8 mouse cellular contexts compared by ENCODE assay signal in genomic region chr8:83895894-83896293, GRCm38 (mm10). TPM values are rescaled to one million over a fixed set of nuclear protein-coding genes. Genes with fewer than 3 reads are reported as not detected.
A peak's percentile ranks its signal among the peaks of the same experiment; 100 is the strongest.
DNase-seq lines count a peak whose midpoint lies in the region; ATAC-seq and TF ChIP-seq lines count a peak whose summit lies in the region.

No protein-coding gene starts in this region.

- ATAC-seq in forebrain, embryonic 15.5 days (replicated peaks) = no peak

- 2% methylated on average over 5 of the region's 5 CpGs for WGBS in forebrain, embryonic 10.5 days
- 5% methylated on average over 5 of the region's 5 CpGs for WGBS in forebrain, embryonic 15.5 days
- WGBS in olfactory bulb, adult 2 months = 8% methylated on average over 5 of the region's 5 CpGs

- no peak overlapping the region for H3K4me3 ChIP-seq in forebrain, embryonic 10.5 days
- H3K4me3 ChIP-seq in forebrain, embryonic 15.5 days = no peak overlapping the region
- H3K4me3 ChIP-seq in olfactory bulb, adult 2 months (ENCODE audit: insufficient read depth, low read depth, low read length) = no peak overlapping the region

- peak; percentile 37; the same call in 1 of the 2 replicates for TF ChIP-seq CTCF in olfactory bulb, adult 2 months (IDR thresholded peaks at IDR 0.05; ENCODE audit: insufficient read depth, low read depth, low read length)

- no peaks in the 10 kb centered on the region for H3K9me3 ChIP-seq in forebrain, embryonic 10.5 days
- H3K9me3 ChIP-seq in forebrain, embryonic 15.5 days = no peaks in the 10 kb centered on the region

- peak; percentile 52 for DNase-seq in forebrain, embryonic 10.5 days (ENCODE audit: extremely low spot score, low spot score)
- peak; percentile 28 for DNase-seq in ovary, postnatal 14 days (ENCODE audit: low spot score)
- no peak for DNase-seq in ovary, adult 18-20 months (ENCODE audit: low spot score)
- DNase-seq in cerebellum, postnatal 10 days = peak; percentile 73 to 81
- peak; percentile 48 to 56 for DNase-seq in kidney, postnatal 25 days
- no peak for DNase-seq in layer of hippocampus, adult 9-10 months (ENCODE audit: low spot score)

- no peaks in the 10 kb centered on the region for H3K36me3 ChIP-seq in forebrain, embryonic 10.5 days (replicated peaks)
- no peaks in the 10 kb centered on the region for H3K36me3 ChIP-seq in forebrain, embryonic 15.5 days

- H3K27ac ChIP-seq in forebrain, embryonic 10.5 days = no peak overlapping the region
- H3K27ac ChIP-seq in forebrain, embryonic 15.5 days (replicated peaks) = no peak overlapping the region
- H3K27ac ChIP-seq in olfactory bulb, adult 2 months (ENCODE audit: insufficient read depth, low read depth, low read length) = no peak overlapping the region

- H3K4me1 ChIP-seq in forebrain, embryonic 10.5 days = peaks cover 34% of the 10 kb centered on the region
- H3K4me1 ChIP-seq in forebrain, embryonic 15.5 days = peaks cover 23% of the 10 kb centered on the region
- peaks cover 4% of the 10 kb centered on the region; the same call in 1 of the 2 replicates for H3K4me1 ChIP-seq in olfactory bulb, adult 2 months (ENCODE audit: control insufficient read depth, insufficient read depth, low read length)

- peaks cover 72% of the 10 kb centered on the region for H3K27me3 ChIP-seq in forebrain, embryonic 10.5 days (ENCODE audit: poor library complexity, severe bottlenecking)
- H3K27me3 ChIP-seq in forebrain, embryonic 15.5 days = 0 out of 2 replicates have a peak, but pooled peaks cover 6% of the 10 kb centered on the region

- no peak overlapping the region for H3K9ac ChIP-seq in forebrain, embryonic 15.5 days (replicated peaks)

- TF ChIP-seq POLR2A in olfactory bulb, adult 2 months (IDR thresholded peaks at IDR 0.05; ENCODE audit: insufficient read depth, low read depth, low read length) = no peak

- no peak overlapping the region for H3K4me2 ChIP-seq in forebrain, embryonic 15.5 days (replicated peaks)

RNA-seq across cellular contexts. Expression of gene Adgrl1, which starts 4.0 kb away (rescaled TPM):
- polyA plus RNA-seq in forebrain, embryonic 10.5 days (2016; fragmentation: Nextera tagmentation; extraction: Ambion mirVana) = 11.1 and 12.5 TPM in 2 replicates
- polyA plus RNA-seq in forebrain, embryonic 15.5 days (2015; fragmentation: Nextera tagmentation; extraction: Ambion mirVana) = 56.2 and 57.0 TPM in 2 replicates
- polyA plus RNA-seq in olfactory bulb, adult 2 months (2012; ENCODE audit: insufficient read depth, insufficient read length, low replicate concordance, missing spikeins) = 113 TPM in 1 of 2 replicates, not detected in the other

RNA-seq across cellular contexts. Expression of gene Gm10644, which starts 59.1 kb away (rescaled TPM):
- 0.94 and 1.2 TPM in 2 replicates for polyA plus RNA-seq in forebrain, embryonic 10.5 days (2016; fragmentation: Nextera tagmentation; extraction: Ambion mirVana)
- polyA plus RNA-seq in forebrain, embryonic 15.5 days (2015; fragmentation: Nextera tagmentation; extraction: Ambion mirVana) = 0.74 and 0.95 TPM in 2 replicates
- polyA plus RNA-seq in olfactory bulb, adult 2 months (2012; ENCODE audit: insufficient read depth, insufficient read length, low replicate concordance, missing spikeins) = not detected in 2 replicates

RNA-seq across cellular contexts. Expression of gene Asf1b, which starts 59.4 kb away (rescaled TPM):
- 112 and 114 TPM in 2 replicates for polyA plus RNA-seq in forebrain, embryonic 10.5 days (2016; fragmentation: Nextera tagmentation; extraction: Ambion mirVana)
- 20.7 and 22.2 TPM in 2 replicates for polyA plus RNA-seq in forebrain, embryonic 15.5 days (2015; fragmentation: Nextera tagmentation; extraction: Ambion mirVana)
- not detected in 2 replicates for polyA plus RNA-seq in olfactory bulb, adult 2 months (2012; ENCODE audit: insufficient read depth, insufficient read length, low replicate concordance, missing spikeins)

Comparison
In these comparisons a context has a peak if more than half of its experiments do, and no peak if none do; other contexts are left out.
1. DNase-seq: peak in forebrain, embryonic 10.5 days (single experiment), ovary, postnatal 14 days (single experiment), cerebellum, postnatal 10 days (2 of 2) and kidney, postnatal 25 days (2 of 2); none in ovary, adult 18-20 months (single experiment) and layer of hippocampus, adult 9-10 months (single experiment).
2. RNA of gene Asf1b, which starts 59.4 kb away (polyA plus RNA-seq): 112 to 114 TPM in forebrain, embryonic 10.5 days and 20.7 to 22.2 TPM in forebrain, embryonic 15.5 days; not detected in olfactory bulb, adult 2 months; every median in the first group is over 10 times any median in the second.